Mouse (Mus musculus): ENCODE data around the gene Zgrf1.

DNA sequence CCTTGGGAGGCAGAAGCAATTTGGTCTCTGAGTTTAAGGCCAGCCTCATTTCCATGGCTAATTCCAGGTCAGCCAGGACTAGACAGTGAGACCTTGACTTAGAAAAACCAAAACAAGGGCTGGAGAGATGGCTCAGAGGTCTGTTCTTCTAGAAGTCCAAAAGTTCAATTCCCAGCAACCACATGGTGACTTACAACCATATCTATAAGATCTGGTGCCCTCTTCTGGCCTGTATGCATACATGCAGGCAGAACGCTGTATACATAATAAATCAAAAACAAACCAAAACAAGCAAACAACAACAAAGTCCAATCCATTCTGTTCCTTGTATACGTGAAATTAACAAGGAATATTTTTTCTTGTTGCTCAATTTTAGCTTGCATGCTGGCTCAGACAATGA, 54.8 kb downstream of the Zgrf1 start:
- TF ChIP-seq POLR2A (IDR thresholded peaks at IDR 0.05; ENCODE audit: insufficient read length, low read depth) (no peak), MYOG (IDR thresholded peaks at IDR 0.05; ENCODE audit: control insufficient read depth in 1 of 3, insufficient read depth in 1 of 3, insufficient read length in 2 of 3, low read depth in 2 of 3) (no peak), TCF12 (IDR thresholded peaks at IDR 0.05; ENCODE audit: insufficient read depth, poor library complexity, severe bottlenecking) (no peak), USF1 (IDR thresholded peaks at IDR 0.05; ENCODE audit: low read depth) (no peak), POLR2AphosphoS2 (IDR thresholded peaks at IDR 0.05; ENCODE audit: insufficient read length, low read depth) (no peak), TCF3 (IDR thresholded peaks at IDR 0.05; ENCODE audit: insufficient read length, low read depth) (no peak), MAX (IDR thresholded peaks at IDR 0.05; ENCODE audit: low read depth) (no peak), MYOD1 (IDR thresholded peaks at IDR 0.05; ENCODE audit: control insufficient read depth in 1 of 3, insufficient read length in 2 of 3, low read depth in 2 of 3) (no peak), REST (IDR thresholded peaks at IDR 0.05; ENCODE audit: insufficient read depth, insufficient read length) (no peak)

All from myocyte (in vitro differentiated cells).